Mouse (Mus musculus) retina, embryonic 14.5 days (tissue): ENCODE measurements at regions not wholly inside any gene's neighbourhood (a gene's known extent, or its start where the extent isn't known, plus 50 kb on each side); places are given as distances from the start of the nearest gene placed in this dataset.

Experiments used
- DNase-seq: peaks from one replicate; pipeline ENCODE4 v3.0.0-alpha.2; 2015; ENCODE audit warnings: low spot score

- peak; percentile 32 for DNase-seq
Observed at GRCm38 (mm10) chr3:66518289-66518688, 221.7 kb upstream of the Veph1 start.

- no peak for DNase-seq
Observed at GRCm38 (mm10) chr3:66515773-66516406, 219.3 kb upstream of the Veph1 start.

GRCm38 (mm10) chr3:66514587-66514986, 217.9 kb upstream of the Veph1 start:
- DNase-seq, result no peak

- DNase-seq, result no peak
Observed at GRCm38 (mm10) chr3:66512408-66512807, 215.8 kb upstream of the Veph1 start.

- DNase-seq, result no peak
Observed at GRCm38 (mm10) chr3:66510455-66510854, 213.8 kb upstream of the Veph1 start.

GRCm38 (mm10) chr3:66506125-66506524, 209.5 kb upstream of the Veph1 start:
- DNase-seq, result no peak

- peak; percentile 52 for DNase-seq
Observed at GRCm38 (mm10) chr3:66505476-66506076, 208.9 kb upstream of the Veph1 start.

- DNase-seq, result peak; percentile 30
Observed at GRCm38 (mm10) chr3:66504717-66505116, 208.1 kb upstream of the Veph1 start.

GRCm38 (mm10) chr3:66503615-66504014, 207.0 kb upstream of the Veph1 start:
- DNase-seq, result no peak

GRCm38 (mm10) chr3:66501865-66502264, 205.2 kb upstream of the Veph1 start:
- DNase-seq, result no peak

- no peak for DNase-seq
Observed at GRCm38 (mm10) chr3:66494442-66495113, 197.9 kb upstream of the Veph1 start.

- DNase-seq, result peak; percentile 30
Observed at GRCm38 (mm10) chr3:66490696-66491357, 194.2 kb upstream of the Veph1 start.

GRCm38 (mm10) chr3:66488724-66489123, 192.1 kb upstream of the Veph1 start:
- peak; percentile 69 for DNase-seq

GRCm38 (mm10) chr3:66486658-66487057, 190.0 kb upstream of the Veph1 start:
- DNase-seq, result no peak

GRCm38 (mm10) chr3:66486184-66486583, 189.5 kb upstream of the Veph1 start:
- DNase-seq, result no peak

- no peak for DNase-seq
Observed at GRCm38 (mm10) chr3:66480718-66481117, 184.1 kb upstream of the Veph1 start.

GRCm38 (mm10) chr3:66479266-66479665, 182.6 kb upstream of the Veph1 start:
- peak; percentile 17 for DNase-seq

GRCm38 (mm10) chr3:66466321-66466720, 169.7 kb upstream of the Veph1 start:
- no peak for DNase-seq

GRCm38 (mm10) chr3:66465371-66465770, 168.7 kb upstream of the Veph1 start:
- DNase-seq, result no peak

GRCm38 (mm10) chr3:66462341-66462740, 165.7 kb upstream of the Veph1 start:
- DNase-seq, result no peak

- no peak for DNase-seq
Observed at GRCm38 (mm10) chr3:66446274-66447159, 149.9 kb upstream of the Veph1 start.

GRCm38 (mm10) chr3:66433216-66433615, 136.6 kb upstream of the Veph1 start:
- DNase-seq, result no peak
